Mouse (Mus musculus): ENCODE results near the gene Ltbr.

GRCm38 (mm10) chr6:125360846-125361245 is 47.2 kb upstream of the Ltbr start:
- TF ChIP-seq POLR2A (IDR thresholded peaks at IDR 0.05; ENCODE audit: insufficient read depth, low read depth, low read length), result no peak
- TF ChIP-seq CTCF (IDR thresholded peaks at IDR 0.05; ENCODE audit: insufficient read depth, low read depth, low read length), result no peak
